Mouse (Mus musculus) myocyte (in vitro differentiated cells): ENCODE measurements around the gene Coq10b. TPM values are rescaled to one million over a fixed set of nuclear protein-coding genes. Genes with fewer than 3 reads are reported as not detected.
A peak's percentile ranks its signal among the peaks of the same experiment; 100 is the strongest.

ENCODE experiments used
- H3K27me3 ChIP-seq: one replicate; pipeline ENCODE4 v1.6.1; 2011; ENCODE audit not compliant: control insufficient read depth, insufficient read depth, insufficient read length
- H3K36me3 ChIP-seq: one replicate; pipeline ENCODE4 v1.6.1; 2011; ENCODE audit not compliant: control insufficient read depth, insufficient read depth
- H3K4me2 ChIP-seq: one replicate; pipeline ENCODE4 v1.6.1; 2011; ENCODE audit warnings: low read depth, control low read depth
- H3K4me3 ChIP-seq: one replicate; pipeline ENCODE4 v1.5.1; 2011; ENCODE audit warnings: mild to moderate bottlenecking, control low read depth, moderate library complexity
- H3K79me2 ChIP-seq: one replicate; pipeline ENCODE4 v1.6.1; 2011; ENCODE audit not compliant: control insufficient read depth, insufficient read depth
- H3ac ChIP-seq: one replicate; pipeline ENCODE4 v1.6.1; 2011; ENCODE audit not compliant: control insufficient read depth, insufficient read length
- CEBPB ChIP-seq: IDR thresholded peaks from 2 replicates; pipeline ENCODE4 v1.6.1; 2011; ENCODE audit warnings: mild to moderate bottlenecking, moderate library complexity; ENCODE audit not compliant: poor library complexity, insufficient read depth, severe bottlenecking
- E2F4 ChIP-seq: IDR thresholded peaks from one replicate; pipeline ENCODE4 v1.6.1; 2011; ENCODE audit warnings: mild to moderate bottlenecking, control low read depth, moderate library complexity; ENCODE audit not compliant: insufficient read depth
- MAX ChIP-seq: IDR thresholded peaks from one replicate; pipeline ENCODE4 v1.6.1; 2011; ENCODE audit warnings: low read depth, mild to moderate bottlenecking, control low read depth
- MYOD1 ChIP-seq, 3 experiments: IDR thresholded peaks; one replicate each; pipeline ENCODE4 v1.6.1; 2011; ENCODE audit warnings: control low read depth in 2 of 3, low read depth in 2 of 3, mild to moderate bottlenecking in 2 of 3, moderate library complexity in 1 of 3; ENCODE audit not compliant: insufficient read length in 2 of 3, control insufficient read depth in 1 of 3
- MYOG ChIP-seq, 3 experiments: IDR thresholded peaks; one replicate each; pipeline ENCODE4 v1.6.1; 2011; ENCODE audit warnings: control low read depth in 2 of 3, low read depth in 2 of 3, mild to moderate bottlenecking in 2 of 3; ENCODE audit not compliant: insufficient read length in 2 of 3, control insufficient read depth in 1 of 3, insufficient read depth in 1 of 3
- POLR2A ChIP-seq: IDR thresholded peaks from one replicate; pipeline ENCODE4 v1.6.1; 2011; ENCODE audit warnings: low read depth, mild to moderate bottlenecking, control low read depth, moderate library complexity; ENCODE audit not compliant: insufficient read length
- POLR2AphosphoS2 ChIP-seq: IDR thresholded peaks from one replicate; pipeline ENCODE4 v1.6.1; 2011; ENCODE audit warnings: low read depth, control low read depth; ENCODE audit not compliant: insufficient read length
- REST ChIP-seq: IDR thresholded peaks from one replicate; pipeline ENCODE4 v1.6.1; 2011; ENCODE audit warnings: mild to moderate bottlenecking, control low read depth, moderate library complexity; ENCODE audit not compliant: insufficient read depth, insufficient read length
- SRF ChIP-seq: IDR thresholded peaks from one replicate; pipeline ENCODE4 v1.6.1; 2011; ENCODE audit warnings: low read depth; ENCODE audit not compliant: control insufficient read depth, insufficient read length
- TCF12 ChIP-seq: IDR thresholded peaks from one replicate; pipeline ENCODE4 v1.6.1; 2011; ENCODE audit warnings: mild to moderate bottlenecking, control low read depth; ENCODE audit not compliant: poor library complexity, insufficient read depth, severe bottlenecking
- TCF3 ChIP-seq: IDR thresholded peaks from one replicate; pipeline ENCODE4 v1.6.1; 2011; ENCODE audit warnings: low read depth, control low read depth; ENCODE audit not compliant: insufficient read length
- USF1 ChIP-seq: IDR thresholded peaks from one replicate; pipeline ENCODE4 v1.6.1; 2011; ENCODE audit warnings: low read depth, mild to moderate bottlenecking, control low read depth, moderate library complexity
- polyA plus RNA-seq: library from polyadenylated mRNA; unstranded; fragments of >200 nt; fragmentation: generic; extraction: Trizol; gene quantifications from one replicate; pipeline ENCODE4 v1.2.1, GENCODE M21; 2012; ENCODE audit warnings: missing spikeins

Coq10b gene
- polyA plus RNA-seq, 1 experiment = 18.5 TPM

DNA sequence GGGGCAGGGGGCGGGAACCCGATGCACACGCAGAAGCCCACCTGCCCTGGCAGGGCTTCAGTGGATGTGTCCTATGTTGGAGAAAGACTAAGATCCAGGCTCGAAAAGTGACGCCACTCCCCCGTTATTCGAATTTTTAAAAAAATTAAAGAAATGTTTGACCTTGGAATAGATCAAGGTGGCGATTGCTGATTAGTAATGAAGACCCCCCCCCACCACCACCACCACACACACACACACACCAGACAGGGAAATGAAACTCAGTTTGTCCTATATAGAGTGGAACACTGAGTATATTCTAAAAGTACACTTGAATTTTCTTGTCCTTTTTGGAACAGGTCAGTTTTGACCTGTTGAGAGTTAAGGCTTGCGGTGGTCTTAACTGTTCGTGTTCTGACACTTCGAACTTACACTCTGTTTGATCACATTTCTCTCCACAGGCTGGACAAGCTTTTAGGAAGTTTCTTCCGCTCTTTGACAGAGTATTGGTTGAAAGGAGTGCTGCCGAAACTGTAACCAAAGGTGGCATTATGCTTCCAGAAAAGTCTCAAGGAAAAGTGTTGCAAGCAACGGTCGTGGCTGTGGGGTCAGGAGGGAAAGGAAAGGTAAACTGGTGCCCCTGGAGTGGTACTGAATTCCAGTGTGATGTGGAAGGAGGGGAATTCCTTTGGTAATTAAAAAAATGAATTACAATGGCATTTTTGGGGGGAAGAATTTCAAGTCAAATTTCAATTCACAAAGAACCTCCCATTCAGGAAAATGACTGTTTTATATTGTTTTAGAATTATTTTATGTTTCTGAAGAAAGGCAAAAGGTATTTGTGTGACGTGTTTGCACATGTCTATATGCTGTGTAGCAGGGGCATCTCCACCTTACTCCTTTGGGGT lies 36.3 kb downstream of the Coq10b start:
- Histone ChIP-seq H3ac (peak overlapping the region; percentile 84), H3K4me2 (peak overlapping the region; percentile 95), H3K36me3 (peaks cover 34% of the 10 kb centered on the region), H3K27me3 (no peaks in the 10 kb centered on the region), H3K79me2 (peaks cover 55% of the 10 kb centered on the region), H3K4me3 (peak overlapping the region; percentile 90)
- no peak for TF ChIP-seq MAX
- no peak for TF ChIP-seq POLR2AphosphoS2
- no peak for TF ChIP-seq MYOG (IDR thresholded peaks at IDR 0.05; ENCODE audit: control insufficient read depth in 1 of 3, insufficient read depth in 1 of 3, insufficient read length in 2 of 3, low read depth in 2 of 3)
- no peak for TF ChIP-seq TCF3
- TF ChIP-seq MYOD1 (IDR thresholded peaks at IDR 0.05; ENCODE audit: control insufficient read depth in 1 of 3, insufficient read length in 2 of 3, low read depth in 2 of 3) = no peak
- TF ChIP-seq TCF12 = no peak
- no peak for TF ChIP-seq E2F4
- TF ChIP-seq USF1 = no peak
- TF ChIP-seq POLR2A = no peak
- no peak for TF ChIP-seq CEBPB
- TF ChIP-seq SRF = no peak
- no peak for TF ChIP-seq REST

DNA sequence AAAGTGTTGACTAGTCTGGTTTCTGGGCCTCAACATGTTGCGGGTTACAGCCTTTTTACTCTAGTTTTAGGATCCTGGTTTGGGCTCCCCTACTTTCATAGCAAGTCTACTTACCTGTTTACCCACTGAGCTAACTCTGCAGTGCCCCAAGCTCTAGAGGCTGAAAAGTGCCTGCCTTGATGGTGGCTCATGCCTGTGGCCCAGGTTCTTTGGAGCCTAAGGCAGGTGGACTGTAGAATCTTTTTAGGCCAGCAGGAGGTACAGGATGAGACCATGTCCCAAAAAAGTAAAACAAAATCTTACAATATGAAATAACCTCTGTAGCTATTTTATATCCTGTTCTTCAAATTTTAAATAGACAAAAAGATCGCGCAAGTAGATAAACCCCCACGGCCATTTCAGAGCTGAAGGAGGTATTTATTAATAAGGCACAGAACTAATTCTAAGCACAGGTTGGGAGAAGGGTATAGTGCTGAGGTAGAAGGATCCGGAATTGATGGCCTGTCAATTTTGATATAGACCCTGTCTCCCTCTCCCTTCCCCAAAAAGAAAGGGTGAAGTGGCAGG lies 37.0 kb downstream of the Coq10b start:
- TF ChIP-seq MAX (no peak), POLR2A (no peak), SRF (no peak), TCF3 (no peak), MYOG (IDR thresholded peaks at IDR 0.05; ENCODE audit: control insufficient read depth in 1 of 3, insufficient read depth in 1 of 3, insufficient read length in 2 of 3, low read depth in 2 of 3) (no peak), TCF12 (no peak), POLR2AphosphoS2 (no peak), USF1 (no peak), CEBPB (no peak), MYOD1 (IDR thresholded peaks at IDR 0.05; ENCODE audit: control insufficient read depth in 1 of 3, insufficient read length in 2 of 3, low read depth in 2 of 3) (no peak), REST (no peak), E2F4 (no peak)
- H3K79me2 ChIP-seq = peaks cover 47% of the 10 kb centered on the region
- H3K27me3 ChIP-seq = no peaks in the 10 kb centered on the region
- H3K4me2 ChIP-seq = peak overlapping the region; percentile 95
- H3K36me3 ChIP-seq = peaks cover 29% of the 10 kb centered on the region
- H3K4me3 ChIP-seq = peak overlapping the region; percentile 90
- H3ac ChIP-seq = no peak overlapping the region

DNA sequence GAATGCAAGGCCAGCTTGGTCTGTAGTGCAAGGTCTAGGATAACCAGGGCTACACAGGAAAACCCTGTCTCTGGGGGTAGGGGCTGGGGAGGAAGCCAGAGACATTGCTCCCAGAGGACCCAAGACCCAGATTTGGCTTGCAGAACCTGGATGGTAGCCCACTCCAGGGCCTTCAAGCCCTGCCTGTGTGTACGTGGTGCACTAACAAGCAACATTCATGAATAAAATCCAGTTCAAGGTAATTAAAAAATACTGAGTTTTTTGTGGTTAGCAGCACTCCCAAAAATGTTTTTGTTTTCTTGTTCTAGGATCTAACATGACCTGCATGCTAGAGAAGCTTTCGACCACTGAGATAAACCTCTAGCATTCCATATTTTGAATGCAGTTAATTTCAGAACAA lies 39.5 kb downstream of the Coq10b start:
- Histone ChIP-seq H3ac (no peak overlapping the region), H3K4me3 (no peak overlapping the region), H3K36me3 (peaks cover 16% of the 10 kb centered on the region), H3K4me2 (no peak overlapping the region), H3K79me2 (peaks cover 23% of the 10 kb centered on the region), H3K27me3 (no peaks in the 10 kb centered on the region)
- TF ChIP-seq SRF (no peak), TCF12 (no peak), TCF3 (no peak)

DNA sequence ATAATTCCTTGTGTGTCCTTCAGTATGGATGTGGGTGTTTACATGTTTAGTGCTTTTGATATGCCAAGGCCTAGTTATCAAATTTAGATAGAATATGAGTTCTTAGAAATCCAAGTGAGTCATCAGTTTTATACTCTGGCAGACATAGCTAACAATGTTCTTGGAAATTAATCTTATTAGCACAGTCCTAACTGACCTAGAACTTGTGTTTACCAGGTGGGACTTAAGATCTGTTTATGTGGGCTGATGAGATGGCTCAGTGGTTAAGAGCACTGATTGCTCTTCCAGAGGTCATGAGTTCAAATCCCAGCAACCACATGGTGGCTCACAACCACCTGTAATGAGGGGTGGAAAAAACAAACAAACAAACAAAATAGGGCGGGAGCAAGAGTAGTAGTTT lies 39.9 kb downstream of the Coq10b start:
- Histone ChIP-seq H3ac (no peak overlapping the region), H3K36me3 (peaks cover 16% of the 10 kb centered on the region), H3K4me3 (no peak overlapping the region), H3K27me3 (no peaks in the 10 kb centered on the region), H3K79me2 (peaks cover 20% of the 10 kb centered on the region), H3K4me2 (no peak overlapping the region)
- TF ChIP-seq TCF12 = no peak
- no peak for TF ChIP-seq REST
- no peak for TF ChIP-seq MYOG (IDR thresholded peaks at IDR 0.05; ENCODE audit: control insufficient read depth in 1 of 3, insufficient read depth in 1 of 3, insufficient read length in 2 of 3, low read depth in 2 of 3)
- TF ChIP-seq CEBPB = no peak
- no peak for TF ChIP-seq POLR2A
- TF ChIP-seq MYOD1 (IDR thresholded peaks at IDR 0.05; ENCODE audit: control insufficient read depth in 1 of 3, insufficient read length in 2 of 3, low read depth in 2 of 3) = no peak
- TF ChIP-seq TCF3 = no peak
- TF ChIP-seq SRF = no peak
- no peak for TF ChIP-seq MAX
- no peak for TF ChIP-seq POLR2AphosphoS2
- no peak for TF ChIP-seq USF1
- no peak for TF ChIP-seq E2F4
